Mouse (Mus musculus) layer of hippocampus, adult 18-20 months (tissue): ENCODE measurements around the gene Cmc4. TPM values are rescaled to one million over a fixed set of nuclear protein-coding genes. Genes with fewer than 3 reads are reported as not detected.

Experiments used
- DNase-seq, 2 experiments: peaks; one replicate each; pipeline ENCODE4 v3.0.0; 2022; ENCODE audit warnings: low spot score in 2 of 2
- long read RNA-seq: library from polyadenylated mRNA; stranded (forward); transcript quantifications from one replicate; pipeline ENCODE4 v2.0.0, GENCODE M21; 2021
- total RNA-seq, 2 experiments: library from RNA; stranded (reverse); gene quantifications; 2 replicates each; pipeline ENCODE4 v1.2.3; 2021

Gene Cmc4
- 10 to 100 TPM; 12.1 to 14.4 TPM for total RNA-seq
- long read RNA-seq, partial matches to known transcripts = 1 of 4 reads
- long read RNA-seq, other reads (novel, unspliced or antisense) = 2 of 4 reads

DNA sequence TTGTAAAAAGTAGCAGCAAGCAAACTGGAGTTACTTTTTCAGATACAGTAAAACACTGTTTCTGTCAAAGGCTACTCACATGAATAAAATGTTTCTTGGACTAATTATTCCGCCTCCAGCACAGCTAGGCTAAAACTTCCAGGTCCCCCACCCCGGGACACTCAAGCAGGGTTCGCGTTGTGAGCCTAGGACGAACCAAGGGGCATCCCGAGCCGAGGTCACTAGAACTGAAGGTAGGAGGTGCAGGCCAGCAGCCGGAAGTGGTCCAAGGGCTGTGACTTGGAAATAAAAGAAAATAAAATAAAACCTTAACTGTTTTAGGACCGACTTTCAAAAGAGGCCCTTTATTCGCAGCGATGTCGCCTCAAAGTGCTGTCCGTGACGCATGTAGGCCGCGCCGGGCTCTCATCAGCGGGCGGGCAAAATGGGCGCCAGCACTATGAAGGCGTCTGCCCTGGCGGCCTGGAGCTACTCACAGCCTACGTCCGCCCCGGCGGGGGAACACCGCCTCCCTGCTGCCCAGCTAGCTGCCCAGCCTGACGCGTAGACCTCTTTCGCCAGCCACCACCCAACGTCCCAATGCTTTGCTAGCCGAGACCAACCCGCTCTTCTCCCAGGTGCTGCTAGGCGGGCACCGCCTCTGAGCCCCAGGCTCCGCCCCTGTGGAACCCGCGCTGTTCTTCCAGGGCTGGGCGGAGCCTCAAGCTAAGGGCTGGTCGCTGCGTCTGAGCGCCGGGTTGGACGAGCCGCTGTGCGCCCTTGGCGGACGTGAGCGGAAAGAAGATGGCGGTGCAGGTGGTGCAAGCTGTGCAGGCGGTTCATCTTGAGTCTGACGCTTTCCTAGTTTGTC, at the start of gene Cmc4, which contains the start of the genes Mtcp1 and Brcc3:
Cmc4 (minus strand) TSS at position 649 of the 850 bp plus-strand sequence.
Mtcp1 (minus strand) TSS at position 653 of the 850 bp plus-strand sequence.
Brcc3 (plus strand) TSS at position 693 of the 850 bp plus-strand sequence.
- DNase-seq = peak; percentile 77 to 87

DNA sequence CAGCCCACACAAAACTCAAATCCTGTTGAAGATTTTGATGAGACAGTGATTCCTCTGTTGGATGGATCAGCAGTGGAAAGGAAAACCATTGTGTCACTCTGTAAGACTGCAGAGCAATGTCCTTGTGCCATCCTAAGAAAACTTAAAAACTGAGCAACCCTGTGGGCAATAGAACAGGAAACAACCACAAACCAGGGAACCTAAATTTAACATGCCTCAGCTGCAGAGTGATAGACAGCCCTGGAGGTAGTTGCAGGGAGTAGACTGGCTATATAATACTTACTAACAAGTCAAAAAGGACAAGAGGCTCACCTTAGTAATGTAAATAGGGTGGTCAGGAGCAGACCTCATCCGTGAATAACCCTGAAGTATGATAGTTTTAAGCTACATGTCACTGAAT, 38.2 kb upstream of the Cmc4 start:
- no peak for DNase-seq

DNA sequence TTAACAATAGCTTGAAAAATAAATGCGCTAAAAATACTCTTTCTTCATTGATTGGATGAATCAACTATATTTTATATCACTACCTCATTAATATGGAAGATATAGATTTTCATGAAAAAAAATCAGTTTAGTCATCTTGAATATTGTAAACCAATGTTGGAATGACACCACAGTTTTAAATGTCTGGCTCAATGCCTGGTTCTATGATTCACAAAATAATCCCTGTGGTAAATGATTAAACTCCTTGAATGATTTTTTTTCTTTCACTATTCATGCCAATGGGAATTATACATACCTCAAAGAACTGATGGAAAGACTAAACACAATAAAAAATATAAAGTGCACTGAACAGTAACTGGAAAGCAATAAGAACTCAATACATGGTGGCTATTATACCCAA, 6.7 kb downstream of the Cmc4 start:
- DNase-seq = no peak

DNA sequence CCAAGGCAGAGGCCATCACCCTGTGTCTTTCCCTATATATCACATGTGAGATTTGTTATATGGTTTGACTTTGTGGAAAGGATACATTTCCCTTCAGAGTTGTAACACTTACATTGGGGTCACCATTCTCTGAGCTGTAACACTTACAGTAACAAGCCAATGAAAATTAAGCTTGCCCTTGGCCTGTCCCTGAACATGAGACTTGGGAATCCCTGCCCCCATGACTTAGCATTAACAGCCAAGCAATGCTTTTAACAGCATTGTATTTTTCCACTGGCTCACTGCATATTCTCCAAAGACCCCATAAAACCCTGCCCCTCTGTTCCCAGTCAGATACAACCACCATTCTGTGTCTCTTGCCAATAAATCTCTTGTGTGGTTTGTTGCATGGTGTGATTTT, 13.0 kb downstream of the Cmc4 start:
- no peak for DNase-seq

DNA sequence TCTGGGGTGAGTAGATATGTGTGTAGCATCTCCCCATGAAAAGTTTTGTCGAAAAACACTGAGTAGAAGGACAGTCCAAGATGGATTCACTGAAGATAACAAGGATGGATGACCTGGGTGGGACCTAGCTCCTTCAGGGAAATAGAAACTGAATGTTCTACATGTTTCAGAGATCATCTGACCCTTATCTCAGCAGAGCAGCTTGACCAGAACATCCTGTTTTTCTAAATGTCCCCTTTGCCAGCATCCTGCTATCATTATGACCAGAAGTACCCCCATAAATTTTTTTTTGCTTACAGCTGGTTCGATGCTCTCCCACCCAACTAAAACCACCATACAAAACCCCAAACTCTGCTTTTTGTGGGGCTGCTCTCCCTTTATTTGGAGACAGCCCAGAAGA, 13.7 kb downstream of the Cmc4 start:
- DNase-seq = no peak

DNA sequence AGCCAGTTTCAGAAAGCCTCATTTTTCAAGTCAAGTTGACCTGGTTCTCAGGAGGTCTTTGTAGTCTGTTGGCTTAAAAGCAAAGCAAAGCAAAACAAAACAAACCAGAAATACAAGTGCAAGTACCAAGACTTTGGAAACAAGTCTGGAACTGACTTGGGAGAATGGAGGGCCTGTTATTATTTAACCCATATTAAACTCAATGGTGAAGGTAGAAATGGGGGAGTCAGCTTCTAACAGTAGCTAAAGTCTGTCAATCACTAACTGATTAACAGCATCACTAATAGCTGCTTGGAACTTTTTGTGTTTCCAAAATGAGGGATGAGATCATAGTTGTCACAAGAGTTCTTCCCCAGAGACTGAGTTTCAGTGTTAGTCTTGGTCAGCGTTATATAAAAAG, 16.9 kb downstream of the Cmc4 start:
- no peak for DNase-seq

DNA sequence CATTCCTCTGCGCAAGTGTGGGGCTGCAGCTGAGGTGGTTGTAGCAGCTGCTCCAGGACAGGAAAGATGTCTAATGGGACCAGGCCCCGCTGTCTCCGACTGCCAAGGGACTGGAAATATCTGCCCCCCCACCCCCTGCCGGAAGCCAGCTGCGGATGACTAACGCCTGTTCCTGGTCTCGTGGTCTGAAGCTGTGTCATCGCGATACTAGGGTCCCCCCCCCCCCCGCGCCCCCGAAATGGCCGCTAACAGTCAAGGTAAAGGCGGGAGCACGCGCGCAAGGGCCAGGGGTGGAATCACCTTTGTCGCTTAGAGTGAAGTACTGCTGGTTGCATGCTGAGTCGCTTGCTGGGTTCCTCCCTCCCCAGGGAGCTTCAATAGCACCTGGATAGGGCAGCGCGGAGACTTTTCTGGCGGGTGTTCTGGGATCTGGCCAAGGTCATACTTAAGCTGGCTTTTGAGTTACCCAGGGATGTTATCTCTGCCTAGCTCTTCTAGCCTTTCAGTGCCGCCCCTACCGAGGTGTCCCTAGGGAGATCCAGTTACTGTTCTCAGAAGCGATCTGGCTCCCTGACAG, 34.1 kb downstream of the Cmc4 start, which contains the start of the genes Fundc2 and F8:
Fundc2 (plus strand) TSS at position 205 of the 577 bp plus-strand sequence.
F8 (minus strand) TSS at position 421 of the 577 bp plus-strand sequence.
- DNase-seq = peak; percentile 5 to 69

DNA sequence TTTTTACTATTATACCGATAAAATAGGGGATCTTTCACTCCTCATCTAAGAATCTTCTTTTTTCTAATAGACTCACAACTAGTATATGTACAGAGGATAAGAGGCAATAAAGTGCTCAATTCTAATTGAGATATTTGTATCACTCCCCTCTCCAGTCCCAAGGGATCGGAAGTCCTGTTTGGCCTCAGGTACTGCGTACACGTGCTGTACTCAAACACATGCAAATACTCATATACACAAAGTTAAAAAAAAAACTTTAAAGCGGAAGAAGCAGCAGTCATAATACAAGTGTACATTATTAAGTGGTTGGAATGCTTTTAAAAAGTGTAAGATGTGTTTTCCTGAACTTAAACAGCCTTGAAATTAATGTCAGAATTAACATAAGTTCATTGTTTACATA, 34.7 kb downstream of the Cmc4 start:
- DNase-seq = no peak

DNA sequence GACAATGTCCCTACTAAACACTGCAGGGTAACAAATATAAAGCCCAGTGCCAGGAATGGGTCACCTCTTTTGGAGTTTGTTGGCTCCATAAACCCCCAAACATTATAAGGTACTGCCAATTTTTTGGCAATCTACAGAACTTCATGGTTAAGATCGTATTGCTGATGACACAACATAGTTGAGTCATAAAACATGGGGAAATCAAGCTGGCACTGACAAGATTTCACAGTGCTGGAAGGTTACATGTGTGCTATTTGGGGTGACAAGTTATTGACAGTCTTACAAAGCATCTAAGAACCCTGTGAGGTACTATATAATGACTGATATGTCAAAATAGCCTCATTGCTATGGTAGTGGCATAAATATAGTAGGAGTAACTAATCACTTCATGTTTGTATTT, 35.2 kb downstream of the Cmc4 start:
- DNase-seq = no peak

DNA sequence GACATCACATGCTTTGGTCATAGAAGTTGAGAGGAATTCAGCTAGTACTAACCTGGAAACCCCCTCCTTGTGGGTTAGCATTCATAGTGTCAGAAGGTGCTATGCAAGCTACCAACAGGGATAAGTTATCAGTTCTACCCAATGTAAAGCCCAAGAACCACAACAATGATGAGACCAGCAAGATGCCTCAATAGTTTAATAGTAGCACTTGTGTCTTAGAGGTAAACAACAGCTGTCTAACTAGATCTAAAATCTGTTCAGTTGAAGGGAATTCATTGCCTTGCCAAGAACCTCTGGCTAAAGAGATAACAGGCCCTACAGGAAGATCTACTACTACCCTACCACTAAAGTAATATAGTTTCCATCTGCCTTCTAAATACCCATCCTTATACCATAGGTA, 39.6 kb downstream of the Cmc4 start:
- DNase-seq = no peak

DNA sequence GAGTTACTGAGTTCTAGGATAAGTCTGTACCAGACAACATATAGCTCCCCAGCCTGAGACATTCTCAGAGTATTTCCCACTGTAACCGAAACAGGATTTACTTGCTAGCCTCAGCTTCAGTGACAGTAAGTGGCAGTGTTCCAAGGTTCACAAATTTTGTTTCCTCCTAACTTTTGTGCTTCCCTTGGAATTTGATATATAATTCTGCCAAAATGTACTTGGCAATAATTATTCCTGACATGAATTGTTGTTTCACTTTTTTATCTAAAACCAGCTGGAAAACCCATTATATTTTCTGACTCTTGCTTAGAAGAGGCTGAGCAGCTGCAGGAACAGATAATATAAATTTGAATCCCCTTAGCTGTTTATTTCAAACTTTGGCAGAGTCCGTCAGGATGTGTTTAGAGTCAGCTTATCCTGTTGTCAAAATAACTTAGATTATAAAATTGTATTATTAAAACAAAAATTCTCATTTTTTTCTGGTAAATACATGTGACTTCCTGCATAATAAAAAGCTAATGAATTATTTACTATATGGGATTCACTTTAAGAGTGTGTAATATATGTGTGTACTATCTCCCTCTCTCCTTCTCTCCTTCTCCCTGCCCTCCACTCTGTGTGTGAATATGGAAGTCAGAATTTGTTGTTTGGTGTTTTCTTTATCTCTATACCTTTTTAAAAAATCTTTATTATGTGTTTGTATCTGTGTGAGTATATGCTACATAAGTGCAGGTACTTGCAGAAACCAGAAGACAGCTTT, 43.5 kb downstream of the Cmc4 start:
- DNase-seq = no peak

DNA sequence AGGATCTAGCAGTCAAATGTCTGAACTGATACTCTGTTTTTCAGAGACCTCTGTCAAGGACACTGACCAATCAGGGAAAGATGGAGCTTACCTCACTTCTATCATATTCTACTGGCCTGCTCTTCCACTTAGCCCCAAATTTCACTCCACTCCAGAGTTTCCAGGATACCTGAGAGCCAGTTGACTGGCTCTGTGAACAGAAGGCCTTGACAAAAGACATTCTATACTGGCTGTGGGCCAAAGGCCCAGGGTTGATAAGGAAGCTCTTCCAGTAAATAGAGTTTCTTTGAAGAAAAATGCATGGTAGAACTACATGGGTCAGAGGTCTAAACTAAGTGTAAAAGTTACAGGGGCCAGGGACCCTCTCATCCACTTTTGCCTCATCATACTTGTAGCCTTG, 46.2 kb downstream of the Cmc4 start:
- no peak for DNase-seq

Other genes starting within 250 kb of the Cmc4 start
- gene Fundc2, start 34.2 kb downstream of the Cmc4 start, total RNA-seq = 10 to 100 TPM; 38.1 to 53.6 TPM
- 1 to 10 TPM; 2.3 to 2.9 TPM for gene F8, start 34.0 kb downstream of the Cmc4 start, total RNA-seq
- 1 to 10 TPM; 5.5 to 8.4 TPM for gene Mtcp1, start within 50 bp of the Cmc4 start, total RNA-seq
- gene Brcc3, start within 50 bp of the Cmc4 start, total RNA-seq = 10 to 100 TPM; 36.5 to 39.0 TPM
- 10 to 100 TPM; 67.5 to 81.5 TPM for gene Vbp1, start 97.7 kb upstream of the Cmc4 start, total RNA-seq
- 10 to 100 TPM; 40.6 to 40.7 TPM for gene Rab39b, start 161.6 kb upstream of the Cmc4 start, total RNA-seq